Mouse (Mus musculus) embryonic fibroblast, embryonic 13.5 days (primary cell): Measurements from ENCODE around the gene Lypla2.

Source experiments
- CTCF ChIP-seq: IDR thresholded peaks from 2 replicates; pipeline ENCODE4 v1.5.1; 2011; ENCODE audit warnings: mild to moderate bottlenecking, control low read depth, low read length, moderate library complexity, borderline replicate concordance; ENCODE audit not compliant: insufficient read depth
- POLR2A ChIP-seq: IDR thresholded peaks from 2 replicates; pipeline ENCODE4 v1.6.1; 2011; ENCODE audit warnings: low read depth, mild to moderate bottlenecking, control low read depth, low read length, moderate library complexity

GRCm38 (mm10) chr4:135935502-135935901 is 36.9 kb downstream of the Lypla2 start:
- TF ChIP-seq CTCF, result no peak
- TF ChIP-seq POLR2A, result no peak
